Mouse (Mus musculus): ENCODE results near the gene Coro2b. TPM values are rescaled to one million over a fixed set of nuclear protein-coding genes. Genes with fewer than 3 reads are reported as not detected.
A peak's percentile ranks its signal among the peaks of the same experiment; 100 is the strongest.
"Not testable (repeated sequence)": the region's sequence is repeated elsewhere in the genome, so short reads cannot be mapped to it uniquely, and the experiment has no call there.

The Coro2b gene
- polyA plus RNA-seq, 1 experiment, result not detected

- no peak overlapping the region for H3K4me3 ChIP-seq (ENCODE audit: insufficient read depth, low read depth, low read length)
- peaks cover 43% of the 10 kb centered on the region for H3K4me1 ChIP-seq (ENCODE audit: control insufficient read depth, insufficient read depth, low read length)
- H3K27ac ChIP-seq (ENCODE audit: insufficient read depth, low read depth, low read length), result peak overlapping the region; percentile 90
- TF ChIP-seq POLR2A (IDR thresholded peaks at IDR 0.05; ENCODE audit: insufficient read depth, low read depth, low read length), result no peak
- 0 out of 2 replicates have a peak, but pooled peaks have one; percentile 4 for TF ChIP-seq CTCF (IDR thresholded peaks at IDR 0.05; ENCODE audit: insufficient read depth, low read depth, low read length)
- 72% methylated on average over 8 of the region's 8 CpGs for WGBS
Observed at GRCm38 (mm10) chr9:62452373-62452993, 84.4 kb downstream of the Coro2b start.

- H3K27ac ChIP-seq (ENCODE audit: insufficient read depth, low read depth, low read length), result peak overlapping the region; percentile 90
- TF ChIP-seq POLR2A (IDR thresholded peaks at IDR 0.05; ENCODE audit: insufficient read depth, low read depth, low read length), result no peak
- TF ChIP-seq CTCF (IDR thresholded peaks at IDR 0.05; ENCODE audit: insufficient read depth, low read depth, low read length), result no peak
- H3K4me1 ChIP-seq (ENCODE audit: control insufficient read depth, insufficient read depth, low read length), result peaks cover 43% of the 10 kb centered on the region
- H3K4me3 ChIP-seq (ENCODE audit: insufficient read depth, low read depth, low read length), result no peak overlapping the region
- 34% methylated on average over 8 of the region's 8 CpGs for WGBS
Observed at GRCm38 (mm10) chr9:62451585-62452372, 85.1 kb downstream of the Coro2b start.

- Histone ChIP-seq H3K4me1 (ENCODE audit: control insufficient read depth, insufficient read depth, low read length) (peaks cover 39% of the 10 kb centered on the region), H3K27ac (ENCODE audit: insufficient read depth, low read depth, low read length) (peak overlapping the region; percentile 90), H3K4me3 (ENCODE audit: insufficient read depth, low read depth, low read length) (no peak overlapping the region)
- WGBS, result 82% methylated on average over 7 of the region's 7 CpGs
- TF ChIP-seq POLR2A (IDR thresholded peaks at IDR 0.05; ENCODE audit: insufficient read depth, low read depth, low read length), result no peak
- TF ChIP-seq CTCF (IDR thresholded peaks at IDR 0.05; ENCODE audit: insufficient read depth, low read depth, low read length), result no peak
Observed at GRCm38 (mm10) chr9:62450862-62451261, 86.0 kb downstream of the Coro2b start.

GRCm38 (mm10) chr9:62450355-62450754 is 86.5 kb downstream of the Coro2b start:
- Histone ChIP-seq H3K4me1 (ENCODE audit: control insufficient read depth, insufficient read depth, low read length) (peaks cover 38% of the 10 kb centered on the region), H3K27ac (ENCODE audit: insufficient read depth, low read depth, low read length) (peak overlapping the region; percentile 90), H3K4me3 (ENCODE audit: insufficient read depth, low read depth, low read length) (no peak overlapping the region)
- WGBS, result 85% methylated on average over 6 of the region's 6 CpGs
- no peak for TF ChIP-seq CTCF (IDR thresholded peaks at IDR 0.05; ENCODE audit: insufficient read depth, low read depth, low read length)
- TF ChIP-seq POLR2A (IDR thresholded peaks at IDR 0.05; ENCODE audit: insufficient read depth, low read depth, low read length), result no peak

GRCm38 (mm10) chr9:62447337-62447736 is 89.5 kb downstream of the Coro2b start:
- H3K4me3 ChIP-seq (ENCODE audit: insufficient read depth, low read depth, low read length); H3K27ac ChIP-seq (ENCODE audit: insufficient read depth, low read depth, low read length): not testable (repeated sequence)
- WGBS, result 98% methylated on average over 7 of the region's 10 CpGs
- H3K4me1 ChIP-seq (ENCODE audit: control insufficient read depth, insufficient read depth, low read length), result peaks cover 22% of the 10 kb centered on the region

- 23% methylated on average over 3 of the region's 3 CpGs for WGBS
Observed at GRCm38 (mm10) chr9:62438755-62439101, 98.1 kb downstream of the Coro2b start.

GRCm38 (mm10) chr9:62438085-62438754 is 98.6 kb downstream of the Coro2b start:
- peak overlapping the region; percentile 93 for H3K27ac ChIP-seq (ENCODE audit: insufficient read depth, low read depth, low read length)
- H3K4me1 ChIP-seq (ENCODE audit: control insufficient read depth, insufficient read depth, low read length), result peaks cover 26% of the 10 kb centered on the region
- H3K4me3 ChIP-seq (ENCODE audit: insufficient read depth, low read depth, low read length), result no peak overlapping the region
- 65% methylated on average over 5 of the region's 5 CpGs for WGBS
- TF ChIP-seq CTCF (IDR thresholded peaks at IDR 0.05; ENCODE audit: insufficient read depth, low read depth, low read length) (no peak), POLR2A (IDR thresholded peaks at IDR 0.05; ENCODE audit: insufficient read depth, low read depth, low read length) (no peak)

More at GRCm38 (mm10) chr9:62438755-62439101, 98.1 kb downstream of the Coro2b start:
- peak overlapping the region; percentile 93 for H3K27ac ChIP-seq (ENCODE audit: insufficient read depth, low read depth, low read length)
- H3K4me3 ChIP-seq (ENCODE audit: insufficient read depth, low read depth, low read length), result no peak overlapping the region
- peak; percentile 51; the same call in 1 of the 2 replicates for TF ChIP-seq POLR2A (IDR thresholded peaks at IDR 0.05; ENCODE audit: insufficient read depth, low read depth, low read length)
- TF ChIP-seq CTCF (IDR thresholded peaks at IDR 0.05; ENCODE audit: insufficient read depth, low read depth, low read length), result no peak
- H3K4me1 ChIP-seq (ENCODE audit: control insufficient read depth, insufficient read depth, low read length), result peaks cover 26% of the 10 kb centered on the region

GRCm38 (mm10) chr9:62437446-62437845 is 99.4 kb downstream of the Coro2b start:
- H3K27ac ChIP-seq (ENCODE audit: insufficient read depth, low read depth, low read length), result peak overlapping the region; percentile 26; the same call in 1 of the 2 replicates

More at GRCm38 (mm10) chr9:62437446-62437845, 99.4 kb downstream of the Coro2b start:
- WGBS, result 94% methylated on average over 7 of the region's 7 CpGs
- TF ChIP-seq CTCF (IDR thresholded peaks at IDR 0.05; ENCODE audit: insufficient read depth, low read depth, low read length) (no peak), POLR2A (IDR thresholded peaks at IDR 0.05; ENCODE audit: insufficient read depth, low read depth, low read length) (no peak)
- peaks cover 32% of the 10 kb centered on the region for H3K4me1 ChIP-seq (ENCODE audit: control insufficient read depth, insufficient read depth, low read length)
- H3K4me3 ChIP-seq (ENCODE audit: insufficient read depth, low read depth, low read length), result no peak overlapping the region

Data from olfactory bulb, adult 2 months (tissue).